ENCODE assay signal across 9 mouse cellular contexts in the genomic region with DNA sequence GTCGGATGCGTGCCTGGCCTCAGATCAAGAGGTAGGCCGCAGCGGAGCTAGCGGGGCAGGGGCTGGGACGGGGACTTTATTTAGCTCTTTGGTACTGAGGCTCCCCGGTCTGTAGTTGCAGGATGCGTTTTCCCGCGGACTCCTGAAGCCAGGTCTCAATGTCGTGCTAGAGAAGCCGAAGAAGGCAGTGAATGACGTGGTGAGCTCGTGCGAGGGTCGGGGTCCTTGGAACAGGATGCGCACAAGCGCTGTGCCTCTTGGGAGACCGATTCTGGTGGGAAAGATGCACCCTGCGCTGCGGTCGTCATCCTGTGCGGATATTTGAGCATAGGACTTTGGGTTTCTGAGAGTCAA. TPM values are rescaled to one million over a fixed set of nuclear protein-coding genes. Genes with fewer than 3 reads are reported as not detected.
DNase-seq lines count a peak whose midpoint lies in the region; ATAC-seq and TF ChIP-seq lines count a peak whose summit lies in the region.
"Had no signal": no experiment of that assay in that cellular context is flagged by ENCODE, and none has a peak within 500 bp of the region (broad histone marks: within the 10 kb centered on the region; RNA-seq: fewer than 3 reads in every experiment).

No protein-coding gene starts in this region.

- peaks cover 24% of the 10 kb centered on the region for H3K4me1 ChIP-seq in erythroblast, embryonic 14.5 days (ENCODE audit: control insufficient read depth)
- peaks cover 8% of the 10 kb centered on the region for H3K4me1 ChIP-seq in thymus, adult 2 months (replicated peaks; ENCODE audit: control insufficient read depth, insufficient read depth, low read length)
- H3K4me1 ChIP-seq in liver, embryonic 11.5 days (replicated peaks; ENCODE audit: control insufficient read depth, insufficient read depth, low read length), result peaks cover 9% of the 10 kb centered on the region; the same call in 1 of the 2 replicates
- no peaks in the 10 kb centered on the region for H3K4me1 ChIP-seq in stomach, postnatal 0 days (replicated peaks; ENCODE audit: control insufficient read depth, insufficient read depth)

- no peak for TF ChIP-seq CTCF in thymus, adult 2 months (IDR thresholded peaks at IDR 0.05; ENCODE audit: borderline replicate concordance, control insufficient read depth, extremely low read depth, insufficient read depth, low read length, poor library complexity)
- no peak for TF ChIP-seq CTCF in stomach, postnatal 0 days (IDR thresholded peaks at IDR 0.05; ENCODE audit: low read depth)

- under 1% methylated on average over 23 of the region's 23 CpGs for WGBS in thymus, adult 2 months
- WGBS in liver, embryonic 11.5 days, result 0% methylated on average over 23 of the region's 23 CpGs
- under 1% methylated on average over 23 of the region's 23 CpGs for WGBS in stomach, postnatal 0 days

- H3K27me3 ChIP-seq in erythroblast, embryonic 14.5 days (ENCODE audit: control insufficient read depth), result no peaks in the 10 kb centered on the region
- no peaks in the 10 kb centered on the region for H3K27me3 ChIP-seq in thymus, adult 2 months (ENCODE audit: control insufficient read depth, insufficient read depth, low read length)
- no peaks in the 10 kb centered on the region for H3K27me3 ChIP-seq in liver, embryonic 11.5 days (replicated peaks; ENCODE audit: control insufficient read depth, insufficient read depth, low read length)
- H3K27me3 ChIP-seq in stomach, postnatal 0 days (ENCODE audit: control insufficient read depth, insufficient read depth, low read length), result no peaks in the 10 kb centered on the region

- no peak for TF ChIP-seq EP300 in stomach, postnatal 0 days (optimal IDR thresholded peaks at IDR 0.05)

- no peak overlapping the region for H3K27ac ChIP-seq in thymus, adult 2 months (ENCODE audit: control insufficient read depth, insufficient read depth, low read length)
- no peak overlapping the region for H3K27ac ChIP-seq in liver, embryonic 11.5 days (ENCODE audit: low read depth, low read length)
- 0 out of 2 replicates have a peak overlapping the region, but pooled peaks have one; percentile 35 for H3K27ac ChIP-seq in stomach, postnatal 0 days (replicated peaks)

- H3K4me2 ChIP-seq in liver, embryonic 11.5 days, result peak overlapping the region; percentile 96
- H3K4me2 ChIP-seq in stomach, postnatal 0 days (replicated peaks; ENCODE audit: low read depth), result peak overlapping the region; percentile 91

- H3K4me3 ChIP-seq in erythroblast, embryonic 14.5 days (replicated peaks), result peak overlapping the region; percentile 94
- peak overlapping the region; percentile 75 for H3K4me3 ChIP-seq in thymus, adult 2 months (ENCODE audit: control insufficient read depth, insufficient read depth, low read length)
- H3K4me3 ChIP-seq in liver, embryonic 11.5 days (ENCODE audit: low read depth, low read length), result peak overlapping the region; percentile 91
- H3K4me3 ChIP-seq in stomach, postnatal 0 days (ENCODE audit: low read depth, low read length), result peak overlapping the region; percentile 76

- DNase-seq in thymus, adult 2 months, result no peak
- DNase-seq in thymus, postnatal 4 days, result no peak
- no peak for DNase-seq in liver, embryonic 11.5 days (ENCODE audit: low spot score)
- DNase-seq in stomach, postnatal 0 days (ENCODE audit: low spot score), result no peak
- DNase-seq in testis, postnatal 10 days (ENCODE audit: low spot score), result no peak

- TF ChIP-seq POLR2A in thymus, adult 2 months (IDR thresholded peaks at IDR 0.05; ENCODE audit: control insufficient read depth, extremely low read depth, insufficient read depth, low read length, poor library complexity), result no peak

- no peak; the same call in 1 of the 2 replicates for ATAC-seq in erythroblast, adult 5-6 weeks (replicated peaks; ENCODE audit: low FRiP score, poor library complexity, severe bottlenecking)
- peak; percentile 36 for ATAC-seq in liver, embryonic 11.5 days (replicated peaks; ENCODE audit: low FRiP score)
- peak; percentile 40 for ATAC-seq in stomach, postnatal 0 days (ENCODE audit: low FRiP score, low TSS enrichment)
- ATAC-seq in frontal cortex, adult (ENCODE audit: low TSS enrichment), result no peak; the same call in 1 of the 2 replicates

- peaks cover 5% of the 10 kb centered on the region for H3K9me3 ChIP-seq in erythroblast, embryonic 14.5 days (ENCODE audit: control insufficient read depth, low read length)
- H3K9me3 ChIP-seq in liver, embryonic 11.5 days (ENCODE audit: control insufficient read depth, low read length), result no peaks in the 10 kb centered on the region
- no peaks in the 10 kb centered on the region for H3K9me3 ChIP-seq in stomach, postnatal 0 days (ENCODE audit: control insufficient read depth, low read length)

- peak overlapping the region; percentile 81 for H3K9ac ChIP-seq in liver, embryonic 11.5 days (ENCODE audit: low read depth, low read length)
- peak overlapping the region; percentile 81 for H3K9ac ChIP-seq in stomach, postnatal 0 days (ENCODE audit: low read length)

- H3K36me3 ChIP-seq in erythroblast, embryonic 14.5 days (ENCODE audit: control insufficient read depth), result peaks cover 32% of the 10 kb centered on the region
- peaks cover 21% of the 10 kb centered on the region for H3K36me3 ChIP-seq in thymus, adult 2 months (ENCODE audit: control insufficient read depth, insufficient read depth, low read length)
- H3K36me3 ChIP-seq in liver, embryonic 11.5 days (ENCODE audit: control insufficient read depth, insufficient read depth, low read length), result peaks cover 28% of the 10 kb centered on the region
- peaks cover 18% of the 10 kb centered on the region for H3K36me3 ChIP-seq in stomach, postnatal 0 days (ENCODE audit: control insufficient read depth, insufficient read depth, low read length)

RNA-seq across cellular contexts. Expression of gene Ebna1bp2, which starts 0.3 kb away (rescaled TPM):
- polyA plus RNA-seq in erythroblast, embryonic 14.5 days (2012), result 0.83 and 1.8 TPM in 2 replicates
- 28.4 and 35.1 TPM in 2 replicates for total RNA-seq in erythroblast, adult 5-6 weeks (2015; ENCODE audit: low replicate concordance)
- total RNA-seq in erythroblast, adult 5-6 weeks (2017; ENCODE audit: low replicate concordance), result 12.6 and 20.6 TPM in 2 replicates
- 29.7 and 32.1 TPM in 2 replicates for polyA plus RNA-seq in thymus, adult 2 months (2012; rRNA removed)
- polyA plus RNA-seq in liver, embryonic 11.5 days (2014; fragmentation: Nextera tagmentation; extraction: Ambion mirVana), result 239 and 247 TPM in 2 replicates
- polyA plus RNA-seq in stomach, postnatal 0 days (2015; fragmentation: Nextera tagmentation; extraction: Ambion mirVana), result 90.4 and 94.5 TPM in 2 replicates

RNA-seq across cellular contexts. Expression of gene Cfap57, which starts 0.4 kb away (rescaled TPM):
- 0.17 and 0.32 TPM in 2 replicates for polyA plus RNA-seq in erythroblast, embryonic 14.5 days (2012)
- 0.63 TPM in 1 of 2 replicates, not detected in the other for total RNA-seq in erythroblast, adult 5-6 weeks (2015; ENCODE audit: low replicate concordance)
- total RNA-seq in erythroblast, adult 5-6 weeks (2017; ENCODE audit: low replicate concordance), result 0.51 and 0.84 TPM in 2 replicates
- polyA plus RNA-seq in thymus, adult 2 months (2012; rRNA removed), result 0.05 TPM in 2 replicates
- polyA plus RNA-seq in liver, embryonic 11.5 days (2014; fragmentation: Nextera tagmentation; extraction: Ambion mirVana), result 0.82 and 0.86 TPM in 2 replicates
- polyA plus RNA-seq in stomach, postnatal 0 days (2015; fragmentation: Nextera tagmentation; extraction: Ambion mirVana), result 1.2 and 1.3 TPM in 2 replicates

RNA-seq across cellular contexts. Expression of gene Olfr62, which starts 37.8 kb away (rescaled TPM):
- polyA plus RNA-seq in erythroblast, embryonic 14.5 days (2012), result not detected in 2 replicates
- total RNA-seq in erythroblast, adult 5-6 weeks (2015; ENCODE audit: low replicate concordance), result not detected in 2 replicates
- total RNA-seq in erythroblast, adult 5-6 weeks (2017; ENCODE audit: low replicate concordance), result not detected in 2 replicates
- not detected in 2 replicates for polyA plus RNA-seq in thymus, adult 2 months (2012; rRNA removed)
- not detected in 2 replicates for polyA plus RNA-seq in liver, embryonic 11.5 days (2014; fragmentation: Nextera tagmentation; extraction: Ambion mirVana)
- polyA plus RNA-seq in stomach, postnatal 0 days (2015; fragmentation: Nextera tagmentation; extraction: Ambion mirVana), result not detected in 2 replicates
- total RNA-seq: hematopoietic stem cell, adult 5-6 weeks had no signal

Comparison
In these comparisons a context has a peak if more than half of its experiments do, and no peak if none do; other contexts are left out.
1. ATAC-seq: peak in liver, embryonic 11.5 days (single experiment) and stomach, postnatal 0 days (single experiment); none in erythroblast, adult 5-6 weeks (single experiment) and frontal cortex, adult (single experiment).
2. RNA of gene Ebna1bp2, which starts 0.3 kb away (polyA plus RNA-seq): 239 to 247 TPM in liver, embryonic 11.5 days, 90.4 to 94.5 TPM in stomach, postnatal 0 days and 29.7 to 32.1 TPM in thymus, adult 2 months; 0.83 to 1.8 TPM in erythroblast, embryonic 14.5 days; every median in the first group is over 10 times any median in the second.
3. Peak in every context shown above with its lines, with median percentiles within 50 percentile points of each other: H3K4me3 ChIP-seq.